Mouse (Mus musculus): ENCODE data around the gene Aldh3b3. TPM values are rescaled to one million over a fixed set of nuclear protein-coding genes. Genes with fewer than 3 reads are reported as not detected.
A peak's percentile ranks its signal among the peaks of the same experiment; 100 is the strongest.

Gene Aldh3b3
- 0.31 TPM in 1 of 2 replicates, not detected in the other for total RNA-seq (2017)

- ATAC-seq (replicated peaks in 1 of 2; ENCODE audit: insufficient read depth in 1 of 2, low FRiP score in 2 of 2, low TSS enrichment in 1 of 2, low read depth in 1 of 2, poor library complexity in 2 of 2, severe bottlenecking in 2 of 2): no peak
These were observed at the start of gene Aldh3b3 for GRCm38 (mm10) chr19:3958470-3958869. Gene Aldh3b3 (plus strand): TSS chr19:3958645.

- no peak for ATAC-seq (replicated peaks in 1 of 2; ENCODE audit: insufficient read depth in 1 of 2, low FRiP score in 2 of 2, low TSS enrichment in 1 of 2, low read depth in 1 of 2, poor library complexity in 2 of 2, severe bottlenecking in 2 of 2)
These were observed 48.2 kb upstream of the Aldh3b3 start for GRCm38 (mm10) chr19:3910206-3910605.

GRCm38 (mm10) chr19:3912337-3913204 lies 45.9 kb upstream of the Aldh3b3 start, which contains the start of gene Ndufs8:
Gene Ndufs8 (minus strand): TSS chr19:3912774.
- peak; percentile 90 to 96 for ATAC-seq (replicated peaks in 1 of 2; ENCODE audit: insufficient read depth in 1 of 2, low FRiP score in 2 of 2, low TSS enrichment in 1 of 2, low read depth in 1 of 2, poor library complexity in 2 of 2, severe bottlenecking in 2 of 2)

GRCm38 (mm10) chr19:3913692-3914091 lies 44.8 kb upstream of the Aldh3b3 start:
- ATAC-seq (replicated peaks in 1 of 2; ENCODE audit: insufficient read depth in 1 of 2, low FRiP score in 2 of 2, low TSS enrichment in 1 of 2, low read depth in 1 of 2, poor library complexity in 2 of 2, severe bottlenecking in 2 of 2): no peak

GRCm38 (mm10) chr19:3914535-3914934 lies 43.9 kb upstream of the Aldh3b3 start:
- ATAC-seq (replicated peaks in 1 of 2; ENCODE audit: insufficient read depth in 1 of 2, low FRiP score in 2 of 2, low TSS enrichment in 1 of 2, low read depth in 1 of 2, poor library complexity in 2 of 2, severe bottlenecking in 2 of 2): no peak

GRCm38 (mm10) chr19:3916727-3917126 lies 41.7 kb upstream of the Aldh3b3 start:
- no peak for ATAC-seq (replicated peaks in 1 of 2; ENCODE audit: insufficient read depth in 1 of 2, low FRiP score in 2 of 2, low TSS enrichment in 1 of 2, low read depth in 1 of 2, poor library complexity in 2 of 2, severe bottlenecking in 2 of 2)

- no peak for ATAC-seq (replicated peaks in 1 of 2; ENCODE audit: insufficient read depth in 1 of 2, low FRiP score in 2 of 2, low TSS enrichment in 1 of 2, low read depth in 1 of 2, poor library complexity in 2 of 2, severe bottlenecking in 2 of 2)
These were observed 38.5 kb upstream of the Aldh3b3 start for GRCm38 (mm10) chr19:3919928-3920327.

GRCm38 (mm10) chr19:3922661-3923371 lies 35.6 kb upstream of the Aldh3b3 start:
- no peak; a peak in 1 of 4 replicates for ATAC-seq (replicated peaks in 1 of 2; ENCODE audit: insufficient read depth in 1 of 2, low FRiP score in 2 of 2, low TSS enrichment in 1 of 2, low read depth in 1 of 2, poor library complexity in 2 of 2, severe bottlenecking in 2 of 2)

- ATAC-seq (replicated peaks in 1 of 2; ENCODE audit: insufficient read depth in 1 of 2, low FRiP score in 2 of 2, low TSS enrichment in 1 of 2, low read depth in 1 of 2, poor library complexity in 2 of 2, severe bottlenecking in 2 of 2): 0 out of 4 replicates have a peak, but pooled peaks of 1 of the 2 experiments have one; percentile 23
These were observed 34.9 kb upstream of the Aldh3b3 start for GRCm38 (mm10) chr19:3923586-3923985.

GRCm38 (mm10) chr19:3924190-3924589 lies 34.3 kb upstream of the Aldh3b3 start:
- ATAC-seq (replicated peaks in 1 of 2; ENCODE audit: insufficient read depth in 1 of 2, low FRiP score in 2 of 2, low TSS enrichment in 1 of 2, low read depth in 1 of 2, poor library complexity in 2 of 2, severe bottlenecking in 2 of 2): no peak

- no peak for ATAC-seq (replicated peaks in 1 of 2; ENCODE audit: insufficient read depth in 1 of 2, low FRiP score in 2 of 2, low TSS enrichment in 1 of 2, low read depth in 1 of 2, poor library complexity in 2 of 2, severe bottlenecking in 2 of 2)
These were observed 33.6 kb upstream of the Aldh3b3 start for GRCm38 (mm10) chr19:3924868-3925267.

- ATAC-seq (replicated peaks in 1 of 2; ENCODE audit: insufficient read depth in 1 of 2, low FRiP score in 2 of 2, low TSS enrichment in 1 of 2, low read depth in 1 of 2, poor library complexity in 2 of 2, severe bottlenecking in 2 of 2): no peak
These were observed 32.6 kb upstream of the Aldh3b3 start for GRCm38 (mm10) chr19:3925859-3926258.

GRCm38 (mm10) chr19:3926279-3926678 lies 32.2 kb upstream of the Aldh3b3 start:
- no peak for ATAC-seq (replicated peaks in 1 of 2; ENCODE audit: insufficient read depth in 1 of 2, low FRiP score in 2 of 2, low TSS enrichment in 1 of 2, low read depth in 1 of 2, poor library complexity in 2 of 2, severe bottlenecking in 2 of 2)

GRCm38 (mm10) chr19:3926685-3927084 lies 31.8 kb upstream of the Aldh3b3 start:
- no peak for ATAC-seq (replicated peaks in 1 of 2; ENCODE audit: insufficient read depth in 1 of 2, low FRiP score in 2 of 2, low TSS enrichment in 1 of 2, low read depth in 1 of 2, poor library complexity in 2 of 2, severe bottlenecking in 2 of 2)

- ATAC-seq (replicated peaks in 1 of 2; ENCODE audit: insufficient read depth in 1 of 2, low FRiP score in 2 of 2, low TSS enrichment in 1 of 2, low read depth in 1 of 2, poor library complexity in 2 of 2, severe bottlenecking in 2 of 2): no peak
These were observed 30.5 kb upstream of the Aldh3b3 start for GRCm38 (mm10) chr19:3927989-3928388.

- no peak for ATAC-seq (replicated peaks in 1 of 2; ENCODE audit: insufficient read depth in 1 of 2, low FRiP score in 2 of 2, low TSS enrichment in 1 of 2, low read depth in 1 of 2, poor library complexity in 2 of 2, severe bottlenecking in 2 of 2)
These were observed 29.7 kb upstream of the Aldh3b3 start for GRCm38 (mm10) chr19:3928779-3929178.

- ATAC-seq (replicated peaks in 1 of 2; ENCODE audit: insufficient read depth in 1 of 2, low FRiP score in 2 of 2, low TSS enrichment in 1 of 2, low read depth in 1 of 2, poor library complexity in 2 of 2, severe bottlenecking in 2 of 2): peak; percentile 77 to 81
These were observed 29.1 kb upstream of the Aldh3b3 start, which contains the start of gene Aldh3b1 for GRCm38 (mm10) chr19:3929211-3929941. Gene Aldh3b1 (minus strand): TSS chr19:3929808.

All from hematopoietic stem cell, adult 5-6 weeks (primary cell).